Mouse (Mus musculus) hindbrain, postnatal 0 days (tissue): ENCODE data around the gene Dync1li2. TPM values are rescaled to one million over a fixed set of nuclear protein-coding genes. Genes with fewer than 3 reads are reported as not detected.

Experiments used
- ATAC-seq: fragments of 200-750 bp; cut with Nextera tagmentation; 2 replicates; pipeline ENCODE4 v1.8.0; 2017; ENCODE audit warnings: mild to moderate bottlenecking, moderate TSS enrichment, moderate library complexity
- DNase-seq: peaks from one replicate; pipeline ENCODE4 v3.0.0-alpha.2; 2015; ENCODE audit warnings: low spot score
- H3K27ac ChIP-seq: fragments of 300-500 bp; sonication (generic); 2 replicates; pipeline ENCODE4 v1.5.1; 2014; ENCODE audit warnings: mild to moderate bottlenecking
- H3K27me3 ChIP-seq: fragments of 300-500 bp; sonication (generic); 2 replicates; pipeline ENCODE4 v1.6.1; 2014; ENCODE audit warnings: low read length, mixed read lengths; ENCODE audit not compliant: insufficient read depth
- H3K36me3 ChIP-seq: fragments of 300-500 bp; sonication (generic); 2 replicates; pipeline ENCODE4 v1.6.1; 2014; ENCODE audit warnings: low read length, mixed read lengths; ENCODE audit not compliant: insufficient read depth
- H3K4me1 ChIP-seq: fragments of 300-500 bp; sonication (generic); 2 replicates; pipeline ENCODE4 v1.6.1; 2014; ENCODE audit warnings: antibody characterized with exemption, low read length, mixed read lengths; ENCODE audit not compliant: insufficient read depth
- H3K4me2 ChIP-seq: fragments of 300-500 bp; sonication (generic); 2 replicates; pipeline ENCODE4 v1.6.1; 2014; ENCODE audit warnings: low read depth, mild to moderate bottlenecking, low read length, moderate library complexity, mixed read lengths
- H3K4me3 ChIP-seq: fragments of 300-500 bp; sonication (generic); 2 replicates; pipeline ENCODE4 v1.5.1; 2014; ENCODE audit warnings: low read length
- H3K9ac ChIP-seq: fragments of 300-500 bp; sonication (generic); replicated peaks from 2 replicates; pipeline ENCODE4 v1.6.1; 2014; ENCODE audit warnings: mild to moderate bottlenecking, low read length, moderate library complexity, mixed read lengths
- H3K9me3 ChIP-seq: fragments of 300-500 bp; sonication (generic); 2 replicates; pipeline ENCODE4 v1.6.1; 2016; ENCODE audit warnings: low read length, mixed read lengths
- CTCF ChIP-seq: IDR thresholded peaks from 2 replicates; pipeline ENCODE4 v1.5.1; 2016; ENCODE audit warnings: antibody characterized with exemption, control low read depth, low read depth
- WGBS: fragments of 180-500 bp; shearing (Covaris S2); extraction: QIAGEN DNeasy Blood & Tissue Kit; methylation state at CpG from one replicate; pipeline ENCODE4 v1.1.7; 2014; 5-methylcytosine and 5-hydroxymethylcytosine counted together
- polyA plus RNA-seq: library from polyadenylated mRNA; unstranded; fragments of >200 nt; fragmentation: Nextera tagmentation; extraction: Ambion mirVana; gene quantifications from 2 replicates; pipeline ENCODE4 v1.2.1, GENCODE M21; 2015
- total RNA-seq: library from RNA; depleted of rRNA; stranded (reverse); fragments of >200 nt; gene quantifications from 2 replicates; pipeline ENCODE4 v1.2.3, GENCODE M21; 2014

Gene Dync1li2
- total and polyA plus RNA-seq, 2 experiments from 2014 or later, result 59.0 to 71.1 TPM

- Histone ChIP-seq H3K4me1 (peaks cover 5% of the 10 kb centered on the region), H3K27ac (peak within 1 kb of the TSS; percentile 86), H3K27me3 (no peaks in the 10 kb centered on the region), H3K9me3 (no peaks in the 10 kb centered on the region), H3K36me3 (no peaks in the 10 kb centered on the region), H3K9ac (peak within 1 kb of the TSS; percentile 92), H3K4me2 (peak within 1 kb of the TSS; percentile 76), H3K4me3 (peak within 1 kb of the TSS; percentile 90)
- peak; percentile 86 for DNase-seq
- 3% methylated on average over 22 of the region's 54 CpGs for WGBS
- peak; percentile 80 for ATAC-seq
- no peak for TF ChIP-seq CTCF
Measured at GRCm38 (mm10) chr8:104395703-104396357, 47.0 kb downstream of the Dync1li2 start, which contains the start of gene Cmtm4. Gene Cmtm4, minus strand, starts transcription at chr8:104395807.

- under 1% methylated on average over 75 of the region's 82 CpGs for WGBS
- no peaks in the 10 kb centered on the region for H3K9me3 ChIP-seq
Measured at GRCm38 (mm10) chr8:104394801-104395702, 47.8 kb downstream of the Dync1li2 start.

GRCm38 (mm10) chr8:104393767-104394166, 49.1 kb downstream of the Dync1li2 start:
- peak overlapping the region; percentile 90 for H3K4me3 ChIP-seq
- peaks cover 5% of the 10 kb centered on the region for H3K4me1 ChIP-seq
- ATAC-seq, result no peak
- peak overlapping the region; percentile 76 for H3K4me2 ChIP-seq
- H3K27ac ChIP-seq, result no peak overlapping the region
- no peak overlapping the region for H3K9ac ChIP-seq
- no peaks in the 10 kb centered on the region for H3K9me3 ChIP-seq
- WGBS, result 71% methylated on average over 6 of the region's 6 CpGs
- H3K36me3 ChIP-seq, result no peaks in the 10 kb centered on the region
- H3K27me3 ChIP-seq, result no peaks in the 10 kb centered on the region
- no peak for TF ChIP-seq CTCF
- DNase-seq, result no peak

More at GRCm38 (mm10) chr8:104394801-104395702, 47.8 kb downstream of the Dync1li2 start:
- ATAC-seq (peak; percentile 79), DNase-seq (peak; percentile 60)
- peak overlapping the region; percentile 76 for H3K4me2 ChIP-seq
- H3K4me1 ChIP-seq, result peaks cover 5% of the 10 kb centered on the region
- no peak for TF ChIP-seq CTCF
- H3K36me3 ChIP-seq, result no peaks in the 10 kb centered on the region
- H3K4me3 ChIP-seq, result peak overlapping the region; percentile 90
- H3K27me3 ChIP-seq, result no peaks in the 10 kb centered on the region
- peak overlapping the region; percentile 92 for H3K9ac ChIP-seq
- H3K27ac ChIP-seq, result peak overlapping the region; percentile 86

- no peaks in the 10 kb centered on the region for H3K27me3 ChIP-seq
- no peak for TF ChIP-seq CTCF
- WGBS, result 97% methylated on average over 6 of the region's 7 CpGs
Measured at GRCm38 (mm10) chr8:104393139-104393538, 49.7 kb downstream of the Dync1li2 start.

GRCm38 (mm10) chr8:104390245-104390644, 52.6 kb downstream of the Dync1li2 start:
- H3K4me2 ChIP-seq, result no peak overlapping the region
- H3K27me3 ChIP-seq, result no peaks in the 10 kb centered on the region
- DNase-seq (no peak), ATAC-seq (no peak)
- 76% methylated on average over 8 of the region's 8 CpGs for WGBS
- no peak overlapping the region for H3K9ac ChIP-seq
- no peak overlapping the region for H3K4me3 ChIP-seq
- no peaks in the 10 kb centered on the region for H3K36me3 ChIP-seq
- peaks cover 5% of the 10 kb centered on the region for H3K4me1 ChIP-seq
- H3K9me3 ChIP-seq, result no peaks in the 10 kb centered on the region
- no peak for TF ChIP-seq CTCF
- H3K27ac ChIP-seq, result no peak overlapping the region

More at GRCm38 (mm10) chr8:104393139-104393538, 49.7 kb downstream of the Dync1li2 start:
- Histone ChIP-seq H3K4me1 (peaks cover 5% of the 10 kb centered on the region), H3K9me3 (no peaks in the 10 kb centered on the region), H3K4me3 (no peak overlapping the region), H3K27ac (no peak overlapping the region), H3K4me2 (peak overlapping the region; percentile 76; the same call in 1 of the 2 replicates), H3K36me3 (no peaks in the 10 kb centered on the region), H3K9ac (no peak overlapping the region)
- ATAC-seq, result no peak
- no peak for DNase-seq

GRCm38 (mm10) chr8:104387980-104388379, 54.9 kb downstream of the Dync1li2 start:
- no peaks in the 10 kb centered on the region for H3K9me3 ChIP-seq
- no peaks in the 10 kb centered on the region for H3K27me3 ChIP-seq

More at GRCm38 (mm10) chr8:104387980-104388379, 54.9 kb downstream of the Dync1li2 start:
- peaks cover 6% of the 10 kb centered on the region; the same call in 1 of the 2 replicates for H3K4me1 ChIP-seq
- no peak for TF ChIP-seq CTCF
- H3K9ac ChIP-seq, result no peak overlapping the region
- ATAC-seq (peak; percentile 45; the same call in 1 of the 2 replicates), DNase-seq (peak; percentile 52)
- WGBS, result 87% methylated on average over 2 of the region's 2 CpGs
- no peak overlapping the region for H3K4me3 ChIP-seq
- H3K27ac ChIP-seq, result no peak overlapping the region
- H3K36me3 ChIP-seq, result no peaks in the 10 kb centered on the region
- no peak overlapping the region for H3K4me2 ChIP-seq
